Mouse (Mus musculus): ENCODE measurements around the gene Wsb2.

- TF ChIP-seq GATA1 (IDR thresholded peaks at IDR 0.05; ENCODE audit: low read length): no peak
- TF ChIP-seq TAL1 (IDR thresholded peaks at IDR 0.05; ENCODE audit: low read length): no peak
Observed at GRCm38 (mm10) chr5:117415011-117415912, 58.2 kb downstream of the Wsb2 start.

Measured in erythroblast, embryonic 14.5 days (primary cell).